Mouse (Mus musculus): ENCODE measurements around the gene Zbtb41.

DNA sequence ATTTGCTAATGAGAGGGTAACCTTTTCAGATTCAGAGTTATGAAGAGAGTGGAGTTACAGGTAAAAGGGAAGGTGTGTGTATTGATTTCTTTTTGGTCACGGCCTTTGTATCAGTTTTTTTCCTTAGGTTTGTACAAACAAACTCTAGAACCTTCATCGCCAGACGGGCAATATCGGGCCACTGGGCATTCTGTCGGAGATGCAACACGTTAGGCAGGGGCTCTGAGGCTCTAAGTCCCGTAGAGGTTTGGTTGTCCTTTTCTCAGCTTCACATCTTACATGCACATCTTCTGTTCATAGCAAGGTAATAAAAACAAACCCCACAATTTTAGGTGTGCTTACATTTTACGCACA is 590 bp upstream of the Zbtb41 start:
- TF ChIP-seq CTCF (conservative IDR thresholded peaks at IDR 0.05; ENCODE audit: low read length) (no peak), NANOG (IDR thresholded peaks at IDR 0.05; ENCODE audit: borderline replicate concordance, low read length) (no peak), POU5F1 (IDR thresholded peaks at IDR 0.05; ENCODE audit: borderline replicate concordance, low read length) (no peak)
